Mouse (Mus musculus): Measurements from ENCODE around the gene Ifit1. TPM values are rescaled to one million over a fixed set of nuclear protein-coding genes. Genes with fewer than 3 reads are reported as not detected.

Ifit1 gene
- polyA plus RNA-seq, 1 experiment = 2.3 TPM

DNA sequence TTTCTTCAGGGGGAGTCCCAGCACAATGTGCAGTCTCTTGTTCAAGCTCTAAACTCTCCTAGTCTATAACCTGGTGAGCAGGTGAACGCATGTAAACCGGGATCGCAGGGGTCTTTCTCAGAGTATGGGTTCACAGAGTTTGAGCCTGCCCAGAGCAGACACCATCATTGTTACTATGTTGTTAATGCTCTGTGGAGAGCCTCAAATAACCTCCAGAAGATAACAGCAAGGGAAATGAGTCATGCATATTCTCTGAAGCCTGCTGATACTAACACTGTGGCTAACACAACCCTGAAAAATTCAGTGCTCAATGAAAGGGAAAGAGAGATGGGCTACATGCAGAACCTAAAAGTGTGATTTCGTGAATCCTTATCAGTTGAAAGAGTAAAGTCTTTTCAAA lies 37.8 kb downstream of the Ifit1 start:
- no peak overlapping the region for H3K27ac ChIP-seq (ENCODE audit: insufficient read depth, low read length)
- 91% methylated on average over 4 of the region's 4 CpGs for WGBS
- no peak for DNase-seq
- peaks cover 3% of the 10 kb centered on the region; the same call in 1 of the 2 replicates for H3K4me1 ChIP-seq (ENCODE audit: control insufficient read depth, insufficient read depth, low read length)
- H3K27me3 ChIP-seq (ENCODE audit: control insufficient read depth, insufficient read depth, low read length) = no peaks in the 10 kb centered on the region; the same call in 1 of the 2 replicates
- TF ChIP-seq CTCF (IDR thresholded peaks at IDR 0.05; ENCODE audit: borderline replicate concordance, insufficient read depth, low read depth, low read length) (no peak), POLR2A (IDR thresholded peaks at IDR 0.05; ENCODE audit: borderline replicate concordance, insufficient read depth, low read length) (no peak)
- no peak overlapping the region for H3K4me3 ChIP-seq (replicated peaks; ENCODE audit: insufficient read depth, low read depth, low read length)

DNA sequence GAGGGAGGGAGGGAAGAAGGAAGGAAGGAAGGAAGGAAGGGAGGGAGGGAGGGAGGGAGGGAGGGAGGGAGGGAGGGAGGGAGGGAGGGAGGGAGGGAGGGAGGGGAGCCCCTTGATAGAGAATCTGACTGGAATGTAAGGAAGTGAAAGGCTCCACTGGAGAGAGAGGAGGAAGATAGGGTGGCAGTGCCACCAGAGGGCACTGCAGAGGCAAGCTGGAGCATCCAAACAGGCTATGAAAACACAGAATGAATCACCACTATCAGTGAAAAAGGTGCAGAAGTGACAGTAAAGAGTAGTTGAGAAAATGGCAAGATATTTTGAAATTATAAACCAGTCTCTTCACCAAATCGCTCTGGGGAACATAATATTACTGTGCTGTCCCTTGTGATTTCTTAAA lies 44.2 kb downstream of the Ifit1 start:
- no peaks in the 10 kb centered on the region for H3K4me1 ChIP-seq (ENCODE audit: control insufficient read depth, insufficient read depth, low read length)
- WGBS = 64% methylated on average over 1 of the region's 1 CpGs
- DNase-seq = peak; percentile 19
- no peak overlapping the region for H3K4me3 ChIP-seq (replicated peaks; ENCODE audit: insufficient read depth, low read depth, low read length)
- TF ChIP-seq POLR2A (IDR thresholded peaks at IDR 0.05; ENCODE audit: borderline replicate concordance, insufficient read depth, low read length) = no peak
- TF ChIP-seq CTCF (IDR thresholded peaks at IDR 0.05; ENCODE audit: borderline replicate concordance, insufficient read depth, low read depth, low read length) = peak; percentile 56
- H3K27ac ChIP-seq (ENCODE audit: insufficient read depth, low read length) = no peak overlapping the region
- H3K27me3 ChIP-seq (ENCODE audit: control insufficient read depth, insufficient read depth, low read length) = no peaks in the 10 kb centered on the region

DNA sequence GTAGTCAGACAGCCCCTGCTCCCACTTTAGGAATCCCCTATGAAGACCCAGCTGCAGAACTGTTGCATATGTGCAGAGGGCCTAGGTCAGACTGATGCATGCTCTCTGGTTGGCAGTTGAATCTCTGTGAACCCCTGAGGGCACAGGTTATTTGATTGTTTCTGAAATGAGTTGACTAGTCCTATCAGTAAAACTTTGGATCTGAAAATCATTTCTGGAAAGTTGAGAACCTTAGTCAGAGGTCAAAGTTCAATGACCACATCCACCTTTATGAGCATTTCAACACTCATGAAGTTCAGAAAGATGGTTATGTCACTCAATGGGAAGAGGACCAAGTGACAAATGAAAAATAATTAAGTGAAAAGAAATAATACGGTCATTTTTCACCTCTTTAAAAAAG lies 44.9 kb downstream of the Ifit1 start:
- WGBS = 96% methylated on average over 1 of the region's 1 CpGs
- H3K4me3 ChIP-seq (replicated peaks; ENCODE audit: insufficient read depth, low read depth, low read length) = no peak overlapping the region

DNA sequence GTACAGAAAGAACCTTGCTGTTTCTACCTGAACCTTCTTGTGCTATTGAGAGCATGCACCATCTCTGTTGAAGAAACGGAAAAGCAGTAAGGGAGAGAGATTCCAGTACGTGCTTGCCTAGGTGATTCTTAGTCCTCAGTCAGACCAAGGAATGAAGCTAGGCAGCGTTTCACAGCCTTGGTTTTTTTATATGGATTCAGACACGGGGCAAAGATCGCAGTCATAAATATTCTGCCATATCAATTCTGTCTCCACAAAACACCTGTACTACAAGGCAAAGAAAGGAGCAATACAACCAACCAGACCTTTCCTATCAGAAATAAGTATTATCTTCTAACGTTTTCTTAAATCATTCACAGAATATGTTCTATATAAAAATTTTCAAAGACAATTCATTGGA lies 50.7 kb downstream of the Ifit1 start:
- Histone ChIP-seq H3K4me3 (replicated peaks; ENCODE audit: insufficient read depth, low read depth, low read length) (no peak overlapping the region), H3K27me3 (ENCODE audit: control insufficient read depth, insufficient read depth, low read length) (no peaks in the 10 kb centered on the region), H3K4me1 (ENCODE audit: control insufficient read depth, insufficient read depth, low read length) (no peaks in the 10 kb centered on the region), H3K27ac (ENCODE audit: insufficient read depth, low read length) (no peak overlapping the region)
- 89% methylated on average over 6 of the region's 6 CpGs for WGBS
- no peak for DNase-seq
- TF ChIP-seq CTCF (IDR thresholded peaks at IDR 0.05; ENCODE audit: borderline replicate concordance, insufficient read depth, low read depth, low read length) = no peak
- no peak for TF ChIP-seq POLR2A (IDR thresholded peaks at IDR 0.05; ENCODE audit: borderline replicate concordance, insufficient read depth, low read length)

More for the DNA sequence above, 44.9 kb downstream of the Ifit1 start:
- TF ChIP-seq CTCF (IDR thresholded peaks at IDR 0.05; ENCODE audit: borderline replicate concordance, insufficient read depth, low read depth, low read length) (no peak), POLR2A (IDR thresholded peaks at IDR 0.05; ENCODE audit: borderline replicate concordance, insufficient read depth, low read length) (no peak)
- H3K27me3 ChIP-seq (ENCODE audit: control insufficient read depth, insufficient read depth, low read length) = no peaks in the 10 kb centered on the region
- DNase-seq = no peak
- H3K4me1 ChIP-seq (ENCODE audit: control insufficient read depth, insufficient read depth, low read length) = no peaks in the 10 kb centered on the region
- no peak overlapping the region for H3K27ac ChIP-seq (ENCODE audit: insufficient read depth, low read length)

DNA sequence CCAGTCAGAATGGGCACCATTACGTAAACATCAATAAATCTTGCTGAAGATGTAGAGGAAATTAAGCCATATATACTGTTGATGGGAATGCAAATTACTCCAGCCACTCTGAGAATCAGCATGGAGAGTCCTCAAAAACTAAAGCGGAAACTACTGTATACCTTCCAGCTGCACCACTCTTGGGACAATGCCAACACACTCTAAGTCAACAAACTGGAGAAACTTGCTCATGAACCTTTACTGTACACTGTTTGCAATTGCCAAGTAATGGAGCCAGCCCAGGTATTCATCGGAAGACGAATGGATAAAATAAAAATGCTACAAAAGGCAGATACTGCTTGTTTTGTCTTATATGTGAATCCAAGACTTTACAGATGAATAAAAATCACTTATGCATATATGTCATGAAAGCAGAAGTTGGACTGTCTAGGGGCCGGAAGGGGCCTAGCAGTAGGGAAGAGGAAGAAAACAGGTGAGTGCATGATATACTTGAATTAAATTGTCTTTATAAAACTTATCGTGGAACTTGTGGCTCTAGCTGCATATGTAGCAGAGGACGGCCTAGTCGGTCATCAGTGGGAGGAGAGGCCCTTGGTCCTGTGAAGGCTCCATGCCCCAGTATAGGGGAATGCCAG lies 55.8 kb downstream of the Ifit1 start:
- no peak for DNase-seq
- 93% methylated on average over 8 of the region's 8 CpGs for WGBS
- TF ChIP-seq CTCF (IDR thresholded peaks at IDR 0.05; ENCODE audit: borderline replicate concordance, insufficient read depth, low read depth, low read length) (no peak), POLR2A (IDR thresholded peaks at IDR 0.05; ENCODE audit: borderline replicate concordance, insufficient read depth, low read length) (no peak)

DNA sequence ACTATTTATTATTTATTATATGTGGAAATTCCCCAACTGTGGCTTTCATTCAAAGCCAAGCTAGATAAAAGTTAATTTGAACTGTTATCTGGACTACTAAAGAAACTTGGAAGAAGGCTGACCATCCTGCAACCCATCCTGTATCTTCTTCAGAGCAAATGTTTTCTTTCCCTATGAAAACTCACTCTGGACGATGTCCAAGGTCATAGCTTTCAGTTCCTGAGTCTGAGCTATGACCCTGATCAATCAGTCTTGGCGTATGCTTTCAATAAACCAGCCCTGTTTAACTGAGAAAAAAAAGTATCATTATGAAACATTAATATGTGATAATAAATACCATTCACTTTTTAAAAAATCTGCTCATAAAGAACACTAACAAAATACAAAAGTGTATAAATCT lies 56.8 kb downstream of the Ifit1 start:
- DNase-seq = no peak
- Histone ChIP-seq H3K4me1 (ENCODE audit: control insufficient read depth, insufficient read depth, low read length) (no peaks in the 10 kb centered on the region), H3K27me3 (ENCODE audit: control insufficient read depth, insufficient read depth, low read length) (no peaks in the 10 kb centered on the region), H3K4me3 (replicated peaks; ENCODE audit: insufficient read depth, low read depth, low read length) (no peak overlapping the region), H3K27ac (ENCODE audit: insufficient read depth, low read length) (no peak overlapping the region)
- WGBS = 79% methylated on average over 2 of the region's 2 CpGs
- TF ChIP-seq CTCF (IDR thresholded peaks at IDR 0.05; ENCODE audit: borderline replicate concordance, insufficient read depth, low read depth, low read length) = no peak
- no peak for TF ChIP-seq POLR2A (IDR thresholded peaks at IDR 0.05; ENCODE audit: borderline replicate concordance, insufficient read depth, low read length)

More for the DNA sequence above, 55.8 kb downstream of the Ifit1 start:
- Histone ChIP-seq H3K27me3 (ENCODE audit: control insufficient read depth, insufficient read depth, low read length) (no peaks in the 10 kb centered on the region), H3K27ac (ENCODE audit: insufficient read depth, low read length) (no peak overlapping the region), H3K4me3 (replicated peaks; ENCODE audit: insufficient read depth, low read depth, low read length) (no peak overlapping the region), H3K4me1 (ENCODE audit: control insufficient read depth, insufficient read depth, low read length) (no peaks in the 10 kb centered on the region)

DNA sequence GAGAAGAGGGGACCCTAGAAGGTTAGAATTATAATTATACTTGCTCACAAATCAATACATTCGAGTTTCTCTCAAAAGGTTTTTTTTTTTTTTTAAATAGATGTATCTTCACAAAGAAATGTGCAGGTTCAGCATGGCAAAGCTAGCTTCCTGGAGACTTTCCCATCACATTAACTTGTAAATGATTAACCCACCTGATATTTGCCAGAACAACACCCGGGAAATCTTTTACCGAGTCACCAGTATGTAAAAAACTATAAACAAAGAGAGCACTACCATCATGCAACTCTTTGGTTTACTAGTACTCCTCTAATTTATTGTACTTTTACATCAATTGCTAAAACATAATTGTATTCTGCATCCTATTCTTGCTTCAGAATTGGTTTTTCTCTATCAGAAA lies 57.8 kb downstream of the Ifit1 start:
- TF ChIP-seq CTCF (IDR thresholded peaks at IDR 0.05; ENCODE audit: borderline replicate concordance, insufficient read depth, low read depth, low read length) (no peak), POLR2A (IDR thresholded peaks at IDR 0.05; ENCODE audit: borderline replicate concordance, insufficient read depth, low read length) (no peak)
- H3K4me3 ChIP-seq (replicated peaks; ENCODE audit: insufficient read depth, low read depth, low read length) = no peak overlapping the region
- 84% methylated on average over 3 of the region's 3 CpGs for WGBS
- no peak for DNase-seq
- no peaks in the 10 kb centered on the region for H3K27me3 ChIP-seq (ENCODE audit: control insufficient read depth, insufficient read depth, low read length)
- H3K27ac ChIP-seq (ENCODE audit: insufficient read depth, low read length) = no peak overlapping the region
- no peaks in the 10 kb centered on the region for H3K4me1 ChIP-seq (ENCODE audit: control insufficient read depth, insufficient read depth, low read length)

DNA sequence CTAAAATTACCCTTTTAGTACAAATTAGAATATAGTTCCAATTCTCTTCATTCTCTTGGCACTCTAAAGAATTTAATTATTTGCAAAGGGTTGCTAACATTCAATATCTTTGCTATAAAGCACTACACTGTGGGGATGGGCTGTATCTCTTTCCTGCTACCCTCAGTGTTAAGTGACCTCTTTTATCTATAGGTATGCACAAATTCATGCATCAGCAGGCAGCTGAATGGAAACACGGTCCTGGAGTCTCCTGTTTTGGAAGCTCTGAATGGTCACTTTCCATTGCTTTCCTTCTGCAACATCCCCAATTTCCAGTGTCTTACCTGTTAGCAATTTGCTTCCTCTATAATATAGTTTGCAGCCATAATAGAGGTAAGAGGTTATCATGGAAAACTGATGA lies 58.2 kb downstream of the Ifit1 start:
- no peaks in the 10 kb centered on the region for H3K27me3 ChIP-seq (ENCODE audit: control insufficient read depth, insufficient read depth, low read length)
- no peaks in the 10 kb centered on the region for H3K4me1 ChIP-seq (ENCODE audit: control insufficient read depth, insufficient read depth, low read length)
- no peak overlapping the region for H3K27ac ChIP-seq (ENCODE audit: insufficient read depth, low read length)
- no peak for DNase-seq
- TF ChIP-seq POLR2A (IDR thresholded peaks at IDR 0.05; ENCODE audit: borderline replicate concordance, insufficient read depth, low read length) (no peak), CTCF (IDR thresholded peaks at IDR 0.05; ENCODE audit: borderline replicate concordance, insufficient read depth, low read depth, low read length) (no peak)
- 21% methylated on average over 1 of the region's 1 CpGs for WGBS
- no peak overlapping the region for H3K4me3 ChIP-seq (replicated peaks; ENCODE audit: insufficient read depth, low read depth, low read length)
